Mouse (Mus musculus): ENCODE data around the gene Samm50.
A peak's percentile ranks its signal among the peaks of the same experiment; 100 is the strongest.

The Samm50 gene

GRCm38 (mm10) chr15:84211564-84211963, 19.5 kb downstream of the Samm50 start:
- no peak for DNase-seq (ENCODE audit: low spot score)

GRCm38 (mm10) chr15:84212031-84212755, 20.2 kb downstream of the Samm50 start:
- DNase-seq (ENCODE audit: low spot score), result peak; percentile 95

- DNase-seq (ENCODE audit: low spot score), result no peak
Measured at GRCm38 (mm10) chr15:84212756-84213105, 20.7 kb downstream of the Samm50 start.

- DNase-seq (ENCODE audit: low spot score), result no peak
Measured at GRCm38 (mm10) chr15:84213162-84213739, 21.2 kb downstream of the Samm50 start.

- DNase-seq (ENCODE audit: low spot score), result no peak
Measured at GRCm38 (mm10) chr15:84214476-84214875, 22.4 kb downstream of the Samm50 start.

- DNase-seq (ENCODE audit: low spot score), result no peak
Measured at GRCm38 (mm10) chr15:84215273-84215672, 23.2 kb downstream of the Samm50 start.

GRCm38 (mm10) chr15:84216026-84216425, 24.0 kb downstream of the Samm50 start:
- DNase-seq (ENCODE audit: low spot score), result no peak

GRCm38 (mm10) chr15:84216461-84217084, 24.5 kb downstream of the Samm50 start:
- peak; percentile 82 for DNase-seq (ENCODE audit: low spot score)

- no peak for DNase-seq (ENCODE audit: low spot score)
Measured at GRCm38 (mm10) chr15:84217969-84218782, 26.1 kb downstream of the Samm50 start.

- DNase-seq (ENCODE audit: low spot score), result peak; percentile 73
Measured at GRCm38 (mm10) chr15:84218783-84219271, 26.8 kb downstream of the Samm50 start.

- no peak for DNase-seq (ENCODE audit: low spot score)
Measured at GRCm38 (mm10) chr15:84221539-84221938, 29.5 kb downstream of the Samm50 start.

- peak; percentile 56 for DNase-seq (ENCODE audit: low spot score)
Measured at GRCm38 (mm10) chr15:84223423-84223822, 31.4 kb downstream of the Samm50 start.

GRCm38 (mm10) chr15:84224779-84225178, 32.7 kb downstream of the Samm50 start:
- no peak for DNase-seq (ENCODE audit: low spot score)

GRCm38 (mm10) chr15:84226918-84227317, 34.9 kb downstream of the Samm50 start:
- no peak for DNase-seq (ENCODE audit: low spot score)

GRCm38 (mm10) chr15:84230661-84231060, 38.6 kb downstream of the Samm50 start:
- no peak for DNase-seq (ENCODE audit: low spot score)

- no peak for DNase-seq (ENCODE audit: low spot score)
Measured at GRCm38 (mm10) chr15:84231113-84231712, 39.2 kb downstream of the Samm50 start.

GRCm38 (mm10) chr15:84231721-84232561, 39.9 kb downstream of the Samm50 start, which contains the start of gene Parvb:
Gene Parvb (plus strand): TSS chr15:84232043.
- DNase-seq (ENCODE audit: low spot score), result peak; percentile 76

- DNase-seq (ENCODE audit: low spot score), result no peak
Measured at GRCm38 (mm10) chr15:84232609-84233008, 40.6 kb downstream of the Samm50 start.

GRCm38 (mm10) chr15:84234794-84235581, 42.9 kb downstream of the Samm50 start:
- DNase-seq (ENCODE audit: low spot score), result no peak

- DNase-seq (ENCODE audit: low spot score), result no peak
Measured at GRCm38 (mm10) chr15:84235646-84236045, 43.6 kb downstream of the Samm50 start.
